Mouse (Mus musculus) spleen, adult 2 months (tissue): ENCODE measurements around the gene Fam129a.

Experiments used
- CTCF ChIP-seq: fragments of 200-500 bp; IDR thresholded peaks from 2 replicates; pipeline ENCODE4 v1.5.1; 2011; ENCODE audit warnings: mild to moderate bottlenecking, inconsistent platforms; ENCODE audit not compliant: insufficient read depth, insufficient read length, insufficient replicate concordance; ENCODE audit errors: extremely low read depth
- POLR2A ChIP-seq: fragments of 200-500 bp; IDR thresholded peaks from 2 replicates; pipeline ENCODE4 v1.6.1; 2011; ENCODE audit warnings: low read depth, low read length, inconsistent platforms

- no peak for TF ChIP-seq POLR2A
- TF ChIP-seq CTCF = no peak
These were observed 12.6 kb downstream of the Fam129a start for GRCm38 (mm10) chr1:151583457-151584181.
